Mouse (Mus musculus) ES-Bruce4 (cell line): ENCODE results near the gene Rnf17.
A peak's percentile ranks its signal among the peaks of the same experiment; 100 is the strongest.

Experiments
- CTCF ChIP-seq: IDR thresholded peaks from one replicate; pipeline ENCODE4 v1.8.1; 2011; ENCODE audit warnings: low read depth, low read length
- POLR2A ChIP-seq: IDR thresholded peaks from one replicate; pipeline ENCODE4 v1.8.1; 2011; ENCODE audit warnings: low read length; ENCODE audit not compliant: insufficient read depth

- TF ChIP-seq CTCF (no peak), POLR2A (peak; percentile 48)
Measured at GRCm38 (mm10) chr14:56571310-56572093, 169.1 kb downstream of the Rnf17 start.
